Mouse (Mus musculus) thymus, adult 2 months (tissue): ENCODE data around the gene Tom1l2. TPM values are rescaled to one million over a fixed set of nuclear protein-coding genes. Genes with fewer than 3 reads are reported as not detected.

ENCODE experiments used
- DNase-seq: peaks from one replicate; pipeline ENCODE4 v3.0.0; 2021
- H3K27ac ChIP-seq: fragments of 200-500 bp; 2 replicates; pipeline ENCODE4 v1.5.1; 2012; ENCODE audit warnings: low read length, control low read depth; ENCODE audit not compliant: control insufficient read depth, insufficient read depth
- H3K27me3 ChIP-seq: fragments of 200-500 bp; 2 replicates; pipeline ENCODE4 v1.6.1; 2012; ENCODE audit warnings: mild to moderate bottlenecking, low read length, moderate library complexity, mixed read lengths; ENCODE audit not compliant: control insufficient read depth, insufficient read depth
- H3K36me3 ChIP-seq: fragments of 200-500 bp; 2 replicates; pipeline ENCODE4 v1.6.1; 2012; ENCODE audit warnings: mild to moderate bottlenecking, low read length, moderate library complexity; ENCODE audit not compliant: control insufficient read depth, insufficient read depth
- H3K4me1 ChIP-seq: fragments of 200-500 bp; replicated peaks from 2 replicates; pipeline ENCODE4 v1.6.1; 2012; ENCODE audit warnings: low read length; ENCODE audit not compliant: control insufficient read depth, insufficient read depth
- H3K4me3 ChIP-seq: fragments of 200-500 bp; 2 replicates; pipeline ENCODE4 v1.5.1; 2012; ENCODE audit warnings: mild to moderate bottlenecking, low read length, control low read depth, moderate library complexity; ENCODE audit not compliant: control insufficient read depth, insufficient read depth
- CTCF ChIP-seq: fragments of 200-500 bp; IDR thresholded peaks from 2 replicates; pipeline ENCODE4 v1.5.1; 2012; ENCODE audit warnings: mild to moderate bottlenecking, control low read depth, low read length, moderate library complexity, borderline replicate concordance; ENCODE audit not compliant: control insufficient read depth, poor library complexity, insufficient read depth; ENCODE audit errors: extremely low read depth
- POLR2A ChIP-seq: fragments of 200-500 bp; IDR thresholded peaks from 2 replicates; pipeline ENCODE4 v1.6.1; 2012; ENCODE audit warnings: mild to moderate bottlenecking, low read length, control low read depth, moderate library complexity; ENCODE audit not compliant: control insufficient read depth, poor library complexity, insufficient read depth; ENCODE audit errors: extremely low read depth
- WGBS: fragments of 180-500 bp; shearing (Covaris S2); methylation state at CpG from one replicate; pipeline ENCODE4 v1.1.7; 2018; 5-methylcytosine and 5-hydroxymethylcytosine counted together
- polyA plus RNA-seq: library from polyadenylated mRNA; depleted of rRNA; stranded (reverse); fragments of >200 nt; gene quantifications from 2 replicates; pipeline ENCODE4 v1.2.3, GENCODE M21; 2012

Tom1l2 gene
- polyA plus RNA-seq, 1 experiment: 99.5 TPM

DNA sequence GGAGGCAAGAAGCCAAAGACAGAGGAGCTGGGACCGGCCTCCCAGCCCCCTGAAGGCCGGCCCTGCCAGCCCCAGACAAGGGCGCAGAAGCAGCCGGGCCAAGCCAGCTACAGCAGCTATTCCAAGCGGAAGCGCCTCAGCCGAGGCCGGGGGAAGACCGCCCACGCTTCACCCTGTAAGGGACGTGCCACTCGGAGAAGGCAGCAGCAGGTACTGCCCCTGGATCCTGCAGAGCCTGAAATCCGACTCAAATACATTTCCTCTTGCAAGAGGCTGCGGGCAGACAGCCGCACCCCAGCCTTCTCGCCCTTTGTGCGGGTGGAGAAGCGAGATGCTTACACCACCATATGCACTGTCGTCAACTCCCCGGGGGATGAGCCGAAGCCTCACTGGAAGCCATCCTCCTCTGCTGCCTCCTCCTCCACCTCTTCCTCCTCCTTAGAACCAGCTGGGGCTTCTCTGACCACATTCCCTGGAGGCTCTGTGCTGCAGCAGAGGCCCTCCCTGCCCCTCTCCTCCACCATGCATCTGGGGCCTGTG, 163.1 kb downstream of the Tom1l2 start:
- no peak for DNase-seq
- peaks cover 56% of the 10 kb centered on the region for H3K4me1 ChIP-seq
- WGBS: 92% methylated on average over 21 of the region's 21 CpGs

DNA sequence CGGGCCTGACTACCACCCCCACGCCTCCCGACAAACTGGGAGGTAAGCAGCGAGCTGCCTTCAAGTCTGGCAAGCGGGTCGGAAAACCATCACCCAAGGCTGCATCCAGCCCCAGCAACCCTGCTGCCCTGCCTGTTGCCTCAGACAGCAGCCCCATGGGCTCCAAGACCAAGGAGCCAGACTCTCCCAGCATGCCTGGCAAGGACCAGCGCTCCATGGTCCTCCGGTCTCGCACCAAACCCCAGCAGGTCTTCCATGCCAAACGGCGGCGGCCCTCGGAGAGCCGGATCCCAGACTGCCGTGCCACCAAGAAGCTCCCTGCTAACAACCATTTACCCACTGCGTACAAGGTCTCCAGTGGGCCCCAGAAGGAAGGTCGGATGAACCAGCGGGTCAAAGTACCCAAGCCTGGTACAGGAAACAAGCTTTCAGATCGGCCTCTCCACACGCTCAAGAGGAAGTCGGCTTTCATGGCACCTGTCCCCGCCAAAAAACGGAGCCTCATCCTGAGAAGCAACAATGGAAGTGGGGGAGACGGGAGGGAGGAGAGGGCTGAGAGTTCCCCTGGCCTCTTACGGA, 164.3 kb downstream of the Tom1l2 start:
- no peak for DNase-seq
- H3K27ac ChIP-seq: no peak overlapping the region
- 0 out of 2 replicates have a peak, but pooled peaks have one; percentile 18 for TF ChIP-seq CTCF
- no peak for TF ChIP-seq POLR2A
- no peaks in the 10 kb centered on the region for H3K27me3 ChIP-seq
- peaks cover 32% of the 10 kb centered on the region; the same call in 1 of the 2 replicates for H3K36me3 ChIP-seq
- WGBS: 58% methylated on average over 25 of the region's 25 CpGs
- H3K4me1 ChIP-seq: peaks cover 68% of the 10 kb centered on the region
- H3K4me3 ChIP-seq: no peak overlapping the region

More for the DNA sequence above, 163.1 kb downstream of the Tom1l2 start:
- Histone ChIP-seq H3K4me3 (no peak overlapping the region), H3K36me3 (peaks cover 37% of the 10 kb centered on the region; the same call in 1 of the 2 replicates), H3K27me3 (no peaks in the 10 kb centered on the region), H3K27ac (no peak overlapping the region)
- TF ChIP-seq POLR2A: no peak
- no peak for TF ChIP-seq CTCF

- Histone ChIP-seq H3K4me3 (no peak overlapping the region), H3K4me1 (peaks cover 64% of the 10 kb centered on the region), H3K27me3 (no peaks in the 10 kb centered on the region), H3K36me3 (peaks cover 32% of the 10 kb centered on the region; the same call in 1 of the 2 replicates), H3K27ac (no peak overlapping the region)
- TF ChIP-seq POLR2A (no peak), CTCF (0 out of 2 replicates have a peak, but pooled peaks have one; percentile 9)
- no peak for DNase-seq
- 93% methylated on average over 11 of the region's 11 CpGs for WGBS
These were observed 165.6 kb downstream of the Tom1l2 start for GRCm38 (mm10) chr11:60187070-60187469.

- no peak overlapping the region for H3K27ac ChIP-seq
- peaks cover 32% of the 10 kb centered on the region; the same call in 1 of the 2 replicates for H3K36me3 ChIP-seq
- TF ChIP-seq POLR2A (no peak), CTCF (no peak)
- H3K4me3 ChIP-seq: no peak overlapping the region
- peak; percentile 31 for DNase-seq
- H3K27me3 ChIP-seq: no peaks in the 10 kb centered on the region
- H3K4me1 ChIP-seq: peaks cover 56% of the 10 kb centered on the region
- 36% methylated on average over 20 of the region's 20 CpGs for WGBS
These were observed 167.1 kb downstream of the Tom1l2 start for GRCm38 (mm10) chr11:60185396-60186231.

GRCm38 (mm10) chr11:60184346-60185325, 168.1 kb downstream of the Tom1l2 start:
- H3K27ac ChIP-seq: no peak overlapping the region
- DNase-seq: peak; percentile 28
- no peaks in the 10 kb centered on the region for H3K27me3 ChIP-seq
- no peak overlapping the region for H3K4me3 ChIP-seq
- peaks cover 24% of the 10 kb centered on the region; the same call in 1 of the 2 replicates for H3K36me3 ChIP-seq
- WGBS: 38% methylated on average over 22 of the region's 22 CpGs
- H3K4me1 ChIP-seq: peaks cover 56% of the 10 kb centered on the region
- TF ChIP-seq POLR2A (no peak), CTCF (no peak)
